Mouse (Mus musculus) testis, adult 2 months (tissue): Measurements from ENCODE around the gene Nol12. TPM values are rescaled to one million over a fixed set of nuclear protein-coding genes. Genes with fewer than 3 reads are reported as not detected.

ENCODE experiments used
- H3K27ac ChIP-seq: fragments of 200-500 bp; 2 replicates; pipeline ENCODE4 v1.5.1; 2012; ENCODE audit warnings: low read depth, low read length; ENCODE audit not compliant: control insufficient read depth, insufficient read depth
- H3K27me3 ChIP-seq: fragments of 200-500 bp; 2 replicates; pipeline ENCODE4 v1.6.1; 2012; ENCODE audit warnings: mild to moderate bottlenecking, low read length, moderate library complexity; ENCODE audit not compliant: control insufficient read depth, insufficient read depth
- H3K36me3 ChIP-seq: fragments of 200-500 bp; 2 replicates; pipeline ENCODE4 v1.6.1; 2012; ENCODE audit warnings: mild to moderate bottlenecking, low read length; ENCODE audit not compliant: control insufficient read depth, insufficient read depth
- H3K4me1 ChIP-seq: fragments of 200-500 bp; 2 replicates; pipeline ENCODE4 v1.6.1; 2012; ENCODE audit warnings: low read length; ENCODE audit not compliant: control insufficient read depth, insufficient read depth
- H3K4me3 ChIP-seq: fragments of 200-500 bp; 2 replicates; pipeline ENCODE4 v1.5.1; 2012; ENCODE audit warnings: low read depth, mild to moderate bottlenecking, low read length, moderate library complexity, mixed read lengths; ENCODE audit not compliant: control insufficient read depth
- CTCF ChIP-seq: fragments of 200-500 bp; IDR thresholded peaks from 2 replicates; pipeline ENCODE4 v1.5.1; 2012; ENCODE audit warnings: low read depth, mild to moderate bottlenecking, inconsistent platforms, low read length, moderate library complexity; ENCODE audit not compliant: control insufficient read depth, insufficient read depth, insufficient replicate concordance
- POLR2A ChIP-seq: fragments of 200-500 bp; IDR thresholded peaks from 2 replicates; pipeline ENCODE4 v1.6.1; 2012; ENCODE audit warnings: low read depth, mild to moderate bottlenecking, inconsistent platforms, low read length, moderate library complexity; ENCODE audit not compliant: control insufficient read depth
- polyA plus RNA-seq: library from polyadenylated mRNA; depleted of rRNA; stranded (reverse); fragments of >200 nt; gene quantifications from 2 replicates; pipeline ENCODE4 v1.2.3, GENCODE M21; 2012

Gene Nol12
- polyA plus RNA-seq, 1 experiment = 40.7 TPM

GRCm38 (mm10) chr15:78898507-78899001 lies 36.2 kb upstream of the Nol12 start:
- Histone ChIP-seq H3K27ac (no peak overlapping the region), H3K4me3 (no peak overlapping the region), H3K4me1 (peaks cover 16% of the 10 kb centered on the region), H3K36me3 (no peaks in the 10 kb centered on the region; the same call in 1 of the 2 replicates), H3K27me3 (no peaks in the 10 kb centered on the region)
- no peak for TF ChIP-seq POLR2A
- no peak for TF ChIP-seq CTCF

GRCm38 (mm10) chr15:78899409-78899739 lies 35.4 kb upstream of the Nol12 start, which contains the start of gene Gm49510:
Gene Gm49510 (plus strand): TSS chr15:78899667.
- H3K27me3 ChIP-seq = no peaks in the 10 kb centered on the region
- peaks cover 11% of the 10 kb centered on the region for H3K4me1 ChIP-seq
- no peak for TF ChIP-seq POLR2A
- no peak for TF ChIP-seq CTCF
- peak within 1 kb of the TSS; percentile 26; the same call in 1 of the 2 replicates for H3K27ac ChIP-seq
- peak within 1 kb of the TSS; percentile 64 for H3K4me3 ChIP-seq
- no peaks in the 10 kb centered on the region; the same call in 1 of the 2 replicates for H3K36me3 ChIP-seq

GRCm38 (mm10) chr15:78899740-78900584 lies 34.8 kb upstream of the Nol12 start, which contains the start of gene Sh3bp1:
Gene Sh3bp1 (plus strand): TSS chr15:78899768.
- H3K27ac ChIP-seq = peak within 1 kb of the TSS; percentile 26; the same call in 1 of the 2 replicates
- H3K27me3 ChIP-seq = no peaks in the 10 kb centered on the region

GRCm38 (mm10) chr15:78900585-78901421 lies 33.9 kb upstream of the Nol12 start:
- TF ChIP-seq POLR2A (no peak), CTCF (no peak)
- H3K27me3 ChIP-seq = no peaks in the 10 kb centered on the region
- no peak overlapping the region for H3K27ac ChIP-seq
- no peaks in the 10 kb centered on the region for H3K36me3 ChIP-seq
- H3K4me3 ChIP-seq = no peak overlapping the region
- H3K4me1 ChIP-seq = peaks cover 9% of the 10 kb centered on the region

More at GRCm38 (mm10) chr15:78899740-78900584, 34.8 kb upstream of the Nol12 start, which contains the start of gene Sh3bp1:
- no peak for TF ChIP-seq POLR2A
- peaks cover 9% of the 10 kb centered on the region for H3K4me1 ChIP-seq
- no peaks in the 10 kb centered on the region for H3K36me3 ChIP-seq
- peak within 1 kb of the TSS; percentile 64 for H3K4me3 ChIP-seq

- Histone ChIP-seq H3K36me3 (no peaks in the 10 kb centered on the region), H3K27me3 (no peaks in the 10 kb centered on the region), H3K4me3 (no peak overlapping the region), H3K4me1 (peaks cover 9% of the 10 kb centered on the region), H3K27ac (no peak overlapping the region)
- TF ChIP-seq POLR2A (no peak), CTCF (no peak; the same call in 1 of the 2 replicates)
These were observed 33.3 kb upstream of the Nol12 start for GRCm38 (mm10) chr15:78901422-78901789.

GRCm38 (mm10) chr15:78903243-78903642 lies 31.5 kb upstream of the Nol12 start:
- no peak for TF ChIP-seq POLR2A
- TF ChIP-seq CTCF = peak; percentile 83
- Histone ChIP-seq H3K27ac (no peak overlapping the region), H3K27me3 (no peaks in the 10 kb centered on the region), H3K36me3 (no peaks in the 10 kb centered on the region), H3K4me3 (no peak overlapping the region), H3K4me1 (peaks cover 9% of the 10 kb centered on the region)

- Histone ChIP-seq H3K27me3 (no peaks in the 10 kb centered on the region), H3K36me3 (no peaks in the 10 kb centered on the region), H3K4me3 (no peak overlapping the region), H3K27ac (no peak overlapping the region), H3K4me1 (no peaks in the 10 kb centered on the region; the same call in none of the 2 replicates)
- TF ChIP-seq CTCF (no peak), POLR2A (no peak)
These were observed 26.3 kb upstream of the Nol12 start for GRCm38 (mm10) chr15:78908399-78908798.
